Mouse (Mus musculus): ENCODE data around the gene Pik3c2g.

Gene Pik3c2g

DNA sequence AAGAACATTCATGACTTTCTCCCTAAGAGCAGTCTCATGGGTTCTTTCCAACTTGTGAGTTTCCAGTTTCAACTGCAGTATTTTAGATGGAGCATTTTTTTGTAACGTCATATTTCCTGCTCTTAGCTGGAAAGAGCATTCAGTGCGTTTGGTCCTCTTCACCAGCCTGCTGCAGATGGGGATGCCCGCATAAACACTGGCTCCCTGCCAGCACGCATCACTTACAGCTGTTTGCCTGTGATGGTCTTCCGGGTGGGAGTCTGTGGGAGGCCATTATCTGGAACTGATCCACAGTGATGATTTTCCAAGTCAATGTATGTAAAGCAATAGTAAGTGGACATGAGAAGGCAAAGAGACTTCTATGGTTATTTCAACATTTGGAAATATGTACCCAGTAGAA, 151.3 kb downstream of the Pik3c2g start:
- no peak for DNase-seq

DNA sequence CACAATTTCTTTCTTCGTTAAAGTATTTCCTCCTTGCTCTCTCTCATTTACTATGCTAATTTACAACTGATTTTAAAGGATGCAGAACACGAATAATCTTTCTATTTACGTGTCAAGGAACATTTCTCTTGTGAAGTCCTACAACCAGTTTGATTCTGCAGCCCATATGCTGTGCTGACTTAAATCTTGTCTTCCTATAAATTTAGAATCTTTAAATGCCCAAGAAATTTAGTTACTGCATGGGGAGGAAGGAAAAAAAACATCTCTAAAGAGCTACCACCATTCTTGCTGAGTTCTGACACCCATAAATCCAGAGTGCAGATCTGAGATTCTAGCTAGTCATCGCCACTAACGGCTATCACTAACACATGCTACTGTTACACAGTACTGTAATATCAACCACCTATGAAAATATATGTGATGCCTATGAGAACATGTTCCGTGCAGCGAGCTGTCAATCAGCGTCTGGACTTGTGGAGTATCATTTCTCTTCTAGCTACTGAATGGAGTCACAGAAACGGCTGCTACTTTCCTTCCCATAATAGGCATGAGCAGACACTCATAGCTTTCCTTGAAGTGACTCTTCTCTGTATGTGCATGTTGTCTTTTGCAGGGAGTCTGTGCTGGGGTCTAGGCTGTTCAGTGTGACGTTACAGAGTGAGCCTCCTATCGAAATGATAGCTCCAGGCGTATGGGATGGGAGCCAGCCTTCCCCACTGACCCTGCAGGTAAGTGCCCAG, 155.8 kb downstream of the Pik3c2g start:
- DNase-seq = no peak

DNA sequence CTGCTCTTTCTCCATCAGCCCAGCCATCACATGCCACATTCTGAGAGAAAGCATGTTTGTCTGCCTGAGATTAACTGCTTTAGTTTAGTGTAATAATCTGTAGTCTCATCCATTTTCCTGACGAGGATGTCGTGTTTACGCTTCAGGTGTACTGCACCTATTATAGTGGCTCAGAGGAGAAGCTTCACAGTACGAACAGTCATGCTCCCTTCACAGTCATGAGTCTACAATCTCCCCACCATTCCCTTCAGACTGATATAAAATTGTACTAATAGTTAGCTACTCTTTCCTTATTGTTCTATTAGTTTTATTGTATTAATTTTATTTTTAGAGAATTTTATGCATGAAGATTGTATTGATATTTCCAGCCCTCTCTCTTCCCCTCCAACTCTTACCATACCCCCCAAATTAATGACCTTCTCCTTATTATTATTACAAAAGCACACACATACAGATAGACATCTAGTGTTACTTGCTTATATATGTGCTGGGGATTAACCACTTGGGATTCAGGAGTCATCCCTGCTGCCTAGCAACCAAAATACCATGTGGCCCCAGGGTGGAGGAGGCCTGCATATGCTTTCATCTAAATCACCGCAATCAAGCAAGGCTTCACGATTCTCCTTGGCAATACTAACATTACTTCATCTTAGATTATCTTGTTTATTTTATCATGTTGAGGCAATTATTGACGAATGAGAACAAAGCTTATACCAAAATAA, 159.9 kb downstream of the Pik3c2g start:
- no peak for DNase-seq

DNA sequence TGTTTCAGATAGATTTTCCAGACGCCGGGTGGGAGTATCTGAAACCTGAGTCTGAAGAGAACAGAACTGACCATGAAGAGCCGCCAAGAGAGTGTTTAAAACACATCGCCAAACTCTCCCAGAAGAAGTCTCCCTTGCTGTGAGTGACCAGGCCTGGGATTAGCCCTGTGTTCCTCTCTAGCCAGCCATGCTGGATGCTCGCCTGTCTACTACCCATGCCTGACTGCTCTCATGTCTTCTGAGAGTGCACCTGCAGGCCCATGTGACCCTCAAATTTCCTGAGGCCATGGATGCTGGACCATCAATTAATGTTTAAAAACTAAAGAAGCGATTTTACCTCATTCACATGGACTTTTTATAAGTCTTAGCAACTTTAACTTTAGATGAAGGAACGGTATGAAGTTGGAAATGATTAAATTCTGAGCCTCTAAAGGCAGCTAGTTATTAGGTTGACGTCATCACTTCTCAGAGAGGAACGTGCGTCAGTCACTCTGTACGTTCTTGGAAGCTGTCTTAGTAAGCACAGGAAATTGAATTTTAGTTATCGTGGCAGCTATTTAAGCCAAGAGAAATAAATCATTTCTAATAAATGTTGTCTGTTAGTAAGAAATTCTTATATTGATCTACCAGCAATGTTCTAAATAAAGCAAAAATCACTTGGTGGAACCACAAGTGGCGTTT, 161.2 kb downstream of the Pik3c2g start:
- no peak for DNase-seq

DNA sequence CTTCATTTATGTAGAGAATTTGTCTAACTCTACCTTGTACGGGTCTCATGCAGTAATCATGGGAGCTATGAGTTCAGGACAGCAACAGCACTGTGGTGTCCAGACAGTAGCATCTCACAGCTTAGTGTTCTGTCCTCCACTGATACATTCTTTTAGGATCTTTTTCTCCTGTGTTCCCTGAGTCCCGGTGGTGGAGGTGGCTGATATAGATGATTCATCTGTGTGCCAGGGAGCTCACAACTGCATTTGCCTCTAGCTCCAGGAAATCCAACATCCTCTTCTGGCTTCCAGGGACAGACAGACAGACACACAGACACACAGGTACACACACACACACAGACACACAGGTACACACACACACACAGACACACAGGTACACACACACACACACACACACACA, 163.6 kb downstream of the Pik3c2g start:
- DNase-seq = no peak

DNA sequence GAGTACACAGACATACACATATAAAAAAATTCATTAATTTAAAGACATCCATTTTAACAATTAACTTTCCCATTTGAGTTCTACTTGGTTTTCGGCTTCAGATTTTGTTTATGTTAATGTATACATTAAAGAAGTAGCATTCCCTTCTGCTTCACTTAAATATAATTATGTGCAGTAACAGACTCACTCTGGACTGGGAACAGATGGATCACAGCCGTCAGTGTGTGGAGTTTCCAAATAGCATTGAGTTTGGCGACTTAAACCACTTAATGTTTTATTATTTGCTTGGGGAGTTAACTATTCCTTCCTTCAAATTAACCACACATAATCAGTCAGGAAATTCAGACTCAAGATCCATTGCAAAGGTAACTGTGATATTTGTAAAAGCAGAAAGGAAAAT, 164.0 kb downstream of the Pik3c2g start:
- DNase-seq = no peak

DNA sequence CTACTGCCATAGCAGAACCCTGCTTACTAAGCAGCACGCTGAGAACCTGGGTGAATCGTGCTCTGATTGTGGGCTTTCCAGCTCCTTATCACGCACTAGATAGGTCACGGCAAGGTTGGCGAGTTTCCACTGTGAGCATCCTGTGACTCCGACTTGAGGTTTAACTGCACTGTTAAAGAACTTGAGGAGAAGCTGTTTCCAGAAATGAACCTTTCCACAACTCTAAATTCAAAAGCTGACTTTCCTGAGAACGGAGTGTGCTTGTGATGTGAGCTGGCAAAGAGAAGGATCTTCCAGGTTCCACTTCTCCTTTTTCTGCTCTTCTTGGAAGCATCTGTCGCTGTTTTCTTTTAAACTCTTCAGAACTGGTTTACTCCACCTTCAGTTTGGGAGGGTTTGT, 170.9 kb downstream of the Pik3c2g start:
- no peak for DNase-seq

DNA sequence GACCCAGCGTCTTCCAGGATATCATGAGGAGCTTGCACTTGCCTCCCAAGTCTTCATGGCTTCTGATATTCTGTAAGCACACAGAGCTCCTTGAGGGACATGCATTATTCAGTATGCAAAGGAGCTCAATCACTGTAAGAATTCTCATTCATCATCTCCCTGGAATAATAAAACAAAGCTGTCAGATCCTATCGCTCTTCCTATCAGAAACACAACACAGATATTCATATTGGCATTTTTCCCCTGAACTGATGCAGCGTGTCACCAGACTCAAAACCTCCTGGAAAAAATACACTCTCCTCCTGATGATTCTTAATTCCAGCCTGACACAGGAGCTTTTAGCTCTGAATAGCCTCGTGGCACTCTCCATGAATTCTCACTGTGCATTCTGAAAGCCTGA, 174.0 kb downstream of the Pik3c2g start:
- DNase-seq = no peak

DNA sequence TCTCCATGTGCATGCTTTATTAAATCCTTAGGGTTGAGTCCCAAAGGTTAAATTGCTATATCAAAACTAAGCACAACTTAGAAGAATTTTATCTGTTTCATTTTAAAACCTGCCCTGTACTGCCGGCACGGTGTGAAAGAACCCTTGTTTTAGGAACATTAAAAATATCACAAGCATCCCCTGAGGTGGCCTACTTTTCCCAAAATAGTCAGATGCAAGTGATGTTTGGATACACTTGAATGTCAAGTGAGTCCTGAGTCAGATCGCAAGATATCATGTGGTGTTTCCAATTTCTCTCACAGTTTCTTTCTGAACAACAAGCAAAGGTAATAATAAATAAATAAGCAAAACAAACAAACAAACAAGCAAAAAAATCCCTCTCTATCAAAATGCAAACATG, 177.4 kb downstream of the Pik3c2g start:
- no peak for DNase-seq

DNA sequence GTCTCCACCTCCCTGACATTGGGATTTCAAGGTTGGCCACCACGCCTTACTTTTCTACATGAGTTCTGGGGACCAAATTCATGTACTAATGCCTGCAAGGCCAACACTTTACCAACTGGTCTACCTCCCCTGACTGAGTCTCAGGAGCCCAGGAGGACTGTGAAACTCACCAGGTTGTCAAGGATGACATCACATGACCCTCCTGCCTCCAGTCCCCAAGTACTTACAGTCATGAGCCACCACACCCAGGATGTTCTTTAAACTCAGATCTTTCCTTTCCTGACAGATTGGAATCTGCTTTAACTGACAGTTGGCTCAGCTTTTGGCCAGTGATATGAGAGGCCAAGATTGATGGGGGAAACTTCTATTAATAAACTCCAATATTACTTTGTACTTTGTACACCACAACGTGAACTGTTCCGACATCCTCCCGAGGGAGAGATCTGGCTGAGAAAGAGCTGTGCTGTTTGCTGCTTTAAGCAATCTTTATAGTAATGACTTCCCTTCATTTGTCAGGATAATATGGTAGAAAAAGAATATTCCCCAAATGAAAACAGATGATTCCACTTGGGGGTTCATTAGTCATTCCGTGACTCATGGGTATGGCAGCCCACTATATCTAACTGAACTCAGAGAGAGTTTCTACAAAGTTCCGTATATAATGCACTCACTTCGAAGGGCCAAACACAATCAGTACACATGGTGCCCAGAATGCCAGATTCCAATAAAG, 182.9 kb downstream of the Pik3c2g start:
- DNase-seq = no peak

DNA sequence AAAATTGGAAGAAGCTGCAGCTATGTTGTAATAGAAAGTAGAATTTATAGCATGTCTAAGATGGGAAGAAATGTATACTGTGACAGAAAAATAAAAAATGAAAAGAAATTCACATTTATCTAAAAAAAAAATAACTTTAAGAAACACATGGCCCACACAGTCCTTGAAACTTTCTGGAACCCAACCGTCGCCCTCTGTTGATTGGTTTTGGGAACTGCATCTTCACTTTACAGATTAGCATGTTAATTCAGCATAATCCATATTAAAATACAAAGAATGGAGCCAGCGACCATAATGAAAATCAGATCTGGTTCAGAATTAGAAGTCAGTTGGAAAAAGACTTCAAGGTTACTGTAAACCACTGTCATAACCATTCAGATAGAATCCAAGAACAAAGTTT, 183.5 kb downstream of the Pik3c2g start:
- DNase-seq = no peak

DNA sequence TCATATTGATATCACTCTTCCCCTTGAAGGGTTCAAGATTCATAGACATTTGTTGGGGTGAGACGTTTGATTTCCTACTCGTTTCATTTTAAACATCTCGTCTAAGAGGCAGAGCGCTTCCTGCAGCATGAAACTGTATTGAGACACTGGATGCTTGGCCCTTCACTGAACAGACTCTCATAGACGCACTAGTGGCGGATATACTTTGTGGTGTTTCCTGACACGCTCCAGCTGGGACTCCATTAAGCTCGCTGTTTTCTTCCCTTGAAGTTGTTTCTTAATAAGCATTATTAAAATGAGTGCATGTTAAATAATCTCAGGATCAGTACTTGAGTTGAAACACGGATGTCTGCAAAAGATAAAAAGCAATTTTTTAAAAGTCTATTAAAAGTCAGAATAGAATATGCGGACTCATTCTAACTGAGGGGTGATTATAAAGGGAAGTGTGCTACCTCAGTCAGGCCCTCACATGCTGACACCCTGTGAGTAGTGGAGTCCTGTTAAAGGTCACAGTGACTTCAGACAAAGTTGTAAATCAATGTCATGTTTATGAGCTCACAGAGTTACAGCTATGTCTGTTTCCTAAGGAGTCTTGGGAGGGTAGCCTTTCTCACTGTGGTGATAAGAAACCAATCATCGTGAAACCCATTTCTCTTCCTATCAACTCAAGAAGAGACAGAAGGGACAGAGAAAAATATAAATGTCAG, 190.7 kb downstream of the Pik3c2g start:
- no peak for DNase-seq

DNA sequence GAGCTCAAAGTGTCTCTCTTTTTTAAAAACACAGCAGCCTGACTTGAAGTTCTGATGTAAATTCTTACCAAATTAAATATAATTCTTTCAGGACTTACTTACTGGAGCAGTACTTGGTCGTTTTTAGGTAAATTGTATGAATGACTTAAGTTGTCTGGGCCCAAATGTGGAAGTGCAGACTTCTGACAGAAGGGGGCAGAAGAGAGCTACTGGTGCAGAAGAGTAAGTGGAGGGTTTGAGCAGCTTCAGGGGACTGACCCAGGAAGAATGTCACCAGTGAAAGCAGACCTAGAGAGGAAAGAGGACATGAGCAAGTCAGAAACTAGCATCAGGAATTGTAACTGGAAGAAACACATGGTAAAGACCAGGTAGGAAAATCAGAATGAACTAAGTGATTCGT, 193.0 kb downstream of the Pik3c2g start:
- DNase-seq = no peak

DNA sequence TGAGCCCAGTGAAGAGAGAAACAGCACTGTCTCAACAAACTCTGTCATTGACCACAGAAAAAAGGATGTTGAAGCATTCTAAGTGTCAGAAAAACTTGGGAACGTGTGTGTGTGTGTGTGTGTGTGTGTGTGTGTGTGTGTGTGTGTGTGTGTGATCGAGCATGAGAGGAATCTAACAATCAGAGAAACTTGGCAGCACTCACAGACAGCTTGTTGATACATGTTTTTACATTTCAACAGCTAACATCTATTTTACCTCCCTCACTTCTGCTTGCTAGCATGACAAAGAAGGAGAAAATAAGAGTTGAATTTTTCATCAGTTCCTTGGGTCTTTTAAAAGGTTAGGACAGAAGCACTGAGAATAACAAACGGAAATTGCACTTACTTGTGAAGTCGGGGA, 202.5 kb downstream of the Pik3c2g start:
- no peak for DNase-seq

DNA sequence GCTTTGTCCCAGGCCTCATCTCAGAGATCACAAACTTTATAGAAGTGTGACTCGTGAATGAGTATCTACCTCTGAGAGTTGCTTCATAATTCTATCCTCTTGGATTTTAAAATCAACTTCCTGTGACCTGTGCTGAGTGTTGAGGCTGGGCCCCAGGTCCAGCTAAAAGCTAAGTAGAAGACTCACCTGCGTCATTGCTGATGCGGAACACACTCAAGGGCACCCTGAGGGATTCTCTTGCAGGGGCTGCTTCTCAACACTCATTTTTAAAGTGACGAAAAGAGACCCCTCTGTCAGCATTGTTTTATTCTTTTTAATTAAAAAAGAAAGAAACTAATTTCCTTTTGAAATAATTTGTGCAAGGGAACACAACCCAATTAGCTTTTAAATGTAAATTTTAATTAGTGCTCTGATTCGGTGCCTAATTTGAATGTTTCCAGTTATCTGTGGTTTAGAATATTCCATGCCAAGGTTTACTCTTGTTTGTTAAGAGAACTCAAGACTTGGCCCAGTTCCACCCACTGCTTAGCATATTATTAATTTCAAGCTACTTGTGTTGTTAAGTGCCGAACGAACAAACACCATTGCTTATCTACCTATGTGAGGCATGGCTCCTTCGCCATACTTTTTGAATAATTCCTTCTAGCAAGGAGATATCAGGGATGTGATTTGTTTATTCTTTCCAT, 212.7 kb downstream of the Pik3c2g start:
- DNase-seq = no peak

DNA sequence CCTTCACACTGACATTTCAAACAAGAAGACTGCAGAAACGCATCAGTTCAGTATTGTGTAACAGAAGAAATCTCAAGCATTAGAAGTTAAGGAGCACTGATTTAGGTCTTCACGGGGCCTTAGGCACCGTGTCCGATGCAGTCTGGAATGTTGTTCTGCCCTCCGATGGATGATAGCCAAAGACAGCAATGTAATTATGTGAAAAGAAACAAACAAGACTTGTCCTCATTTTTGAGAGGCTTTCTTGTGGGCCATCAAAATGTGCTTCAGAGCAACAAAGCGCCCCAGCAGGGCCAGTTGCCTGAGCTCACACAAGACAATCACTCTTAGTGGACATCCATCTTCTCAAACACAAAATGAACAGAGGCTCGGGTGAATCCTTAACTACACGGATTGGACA, 234.9 kb downstream of the Pik3c2g start:
- no peak for DNase-seq

DNA sequence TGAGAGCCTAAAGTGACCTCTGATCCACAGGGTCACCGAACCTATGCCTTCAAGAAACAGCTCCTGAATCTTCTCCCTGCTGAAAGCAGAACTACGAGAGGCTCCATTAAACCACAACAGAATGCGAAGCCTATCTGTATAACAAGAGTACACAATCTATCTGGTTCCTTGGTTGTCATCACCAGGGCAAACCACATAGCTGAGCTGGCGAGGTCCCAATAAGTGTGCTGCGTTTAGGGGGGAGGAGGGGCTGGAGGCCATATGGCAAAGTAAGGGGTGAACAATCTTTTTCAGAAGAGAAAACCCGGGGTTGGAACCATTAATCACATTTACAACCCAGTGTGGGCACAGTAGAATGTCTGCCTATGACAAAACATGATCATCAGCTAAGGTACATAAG, 251.2 kb downstream of the Pik3c2g start:
- no peak for DNase-seq

DNA sequence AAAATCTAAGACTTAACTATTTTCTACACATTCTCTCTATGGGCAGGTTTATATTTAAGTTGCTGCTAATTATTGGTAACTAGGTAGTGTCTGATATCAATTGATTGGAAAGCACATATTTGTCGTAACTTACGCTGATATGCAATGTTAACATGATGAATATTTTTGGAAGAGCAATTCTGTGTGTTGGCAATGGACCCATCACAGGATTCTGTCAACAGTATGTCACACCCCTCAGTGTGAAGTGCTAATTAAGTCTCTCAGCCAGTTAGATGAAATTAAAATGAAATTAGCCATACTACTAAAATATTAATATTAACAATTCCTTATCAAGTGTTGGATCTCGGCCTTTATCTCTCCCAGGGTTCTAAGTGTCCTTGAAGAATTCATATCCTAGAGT, 251.7 kb downstream of the Pik3c2g start:
- DNase-seq = no peak

DNA sequence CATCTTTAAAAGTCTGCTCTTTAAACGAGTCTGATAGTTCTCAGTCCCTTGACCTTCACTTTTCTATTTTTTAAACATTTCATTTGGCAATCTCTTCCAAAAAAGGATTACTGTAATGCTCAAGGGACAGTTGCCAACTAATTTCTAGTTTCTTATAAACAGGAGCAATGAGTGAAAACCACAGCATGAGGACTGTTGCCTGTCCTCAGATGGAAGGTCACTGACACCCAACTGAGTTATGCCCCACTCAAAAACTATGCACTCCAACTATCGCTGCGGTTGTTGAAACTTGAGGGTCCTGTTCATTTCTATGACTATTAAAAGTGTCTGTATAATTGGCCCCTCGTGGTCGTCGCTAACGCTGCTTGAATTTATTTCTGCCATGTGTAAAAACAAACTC, 252.9 kb downstream of the Pik3c2g start:
- no peak for DNase-seq

DNA sequence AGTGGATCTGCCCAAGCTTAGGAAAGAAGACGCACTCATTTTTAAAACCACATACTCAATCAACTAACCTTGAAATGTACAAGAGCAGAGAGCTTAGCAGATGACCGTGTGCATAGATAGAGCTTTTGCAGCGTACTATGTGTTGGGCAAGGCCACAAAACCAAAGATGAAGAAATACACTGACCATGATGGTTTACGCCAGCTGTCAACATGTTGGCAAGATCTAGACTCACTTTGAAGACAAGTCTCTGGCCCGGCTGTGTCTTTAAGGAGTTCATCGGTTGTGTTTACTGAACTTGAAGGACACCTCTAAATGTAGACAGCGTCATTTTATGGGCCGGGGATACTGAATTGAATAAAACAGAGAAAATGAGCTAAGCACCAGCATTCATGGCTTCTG, 254.3 kb downstream of the Pik3c2g start:
- DNase-seq = no peak

DNA sequence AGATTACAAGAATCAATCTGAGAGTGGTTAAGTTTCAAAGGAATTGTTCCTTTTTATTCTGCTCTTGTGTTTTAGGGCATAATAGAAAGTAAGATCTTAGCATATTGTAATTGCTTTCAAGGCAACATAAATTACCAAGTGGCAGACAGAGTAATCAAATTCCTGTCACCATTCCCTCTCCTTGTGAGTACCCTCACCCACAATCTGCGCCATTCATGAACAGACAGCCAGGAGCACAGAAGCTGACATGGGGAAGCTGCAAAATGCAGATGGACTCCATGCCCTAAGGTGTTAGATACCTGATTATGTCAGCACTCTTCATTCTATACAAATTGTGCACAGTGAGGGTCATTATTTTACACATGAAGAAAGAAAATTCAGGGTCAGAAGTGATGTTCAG, 255.6 kb downstream of the Pik3c2g start:
- no peak for DNase-seq

DNA sequence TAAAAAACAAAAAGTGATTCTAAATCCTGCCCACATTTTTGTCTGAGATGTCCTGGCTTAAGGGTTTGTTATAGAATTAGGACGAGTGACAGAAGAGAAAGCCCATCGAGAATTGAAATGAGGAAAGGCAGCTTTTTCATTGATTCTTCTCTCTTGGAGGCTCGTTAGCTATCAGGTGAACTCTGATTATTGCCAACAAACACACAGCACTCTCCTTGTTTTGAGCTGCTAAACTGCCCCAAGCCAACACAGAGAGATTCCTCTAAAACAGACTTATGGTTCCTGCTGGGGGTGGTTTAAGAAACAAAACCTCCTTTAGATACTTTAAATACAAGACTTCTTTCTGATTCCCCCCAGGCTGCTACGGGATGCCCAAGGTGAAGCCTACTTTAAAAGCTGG, 256.5 kb downstream of the Pik3c2g start:
- DNase-seq = no peak
